Mouse (Mus musculus): ENCODE measurements around the gene Umodl1.

- TF ChIP-seq POLR2A (IDR thresholded peaks at IDR 0.05; ENCODE audit: borderline replicate concordance, extremely low read depth, insufficient read depth, insufficient read length, poor library complexity, severe bottlenecking): no peak
- TF ChIP-seq CTCF (IDR thresholded peaks at IDR 0.05; ENCODE audit: borderline replicate concordance, extremely low read depth, insufficient read depth, insufficient read length): no peak
These were observed 103.7 kb downstream of the Umodl1 start for GRCm38 (mm10) chr17:31057891-31058744.
